Mouse (Mus musculus) heart, postnatal 0 days (tissue): ENCODE measurements around the gene Havcr2.

ENCODE experiments used
- CTCF ChIP-seq: IDR thresholded peaks from 2 replicates; pipeline ENCODE4 v1.5.1; 2016; ENCODE audit warnings: antibody characterized with exemption, control low read depth, low read depth
- EP300 ChIP-seq: IDR thresholded peaks from 2 replicates; pipeline ENCODE4 v1.6.1; 2016; ENCODE audit warnings: antibody characterized with exemption, low read depth

DNA sequence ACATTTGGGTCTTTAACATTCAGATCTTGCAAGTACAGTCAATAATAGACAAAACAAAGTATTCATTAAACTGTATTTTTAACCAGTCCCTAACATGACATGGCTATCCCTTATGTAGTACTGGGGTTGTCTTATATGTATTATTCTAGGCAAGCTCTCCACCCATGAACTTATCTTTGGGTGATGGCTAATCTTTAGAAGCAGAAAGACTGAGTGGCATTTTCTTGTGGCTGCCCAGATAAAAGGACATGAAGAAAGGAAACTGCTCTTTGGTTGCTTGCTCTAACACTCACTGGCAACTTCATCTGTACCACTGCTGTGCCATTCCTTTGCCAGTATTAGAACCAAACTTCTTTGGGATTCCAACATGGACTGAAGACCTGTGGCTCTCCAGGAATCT is 19.4 kb upstream of the Havcr2 start:
- TF ChIP-seq CTCF (no peak), EP300 (no peak)
